Mouse (Mus musculus) heart, embryonic 14.5 days (tissue): Measurements from ENCODE around the gene 1600002K03Rik. TPM values are rescaled to one million over a fixed set of nuclear protein-coding genes. Genes with fewer than 3 reads are reported as not detected.

Experiments
- ATAC-seq: fragments of 200-750 bp; cut with Nextera tagmentation; 2 replicates; pipeline ENCODE4 v1.8.0; 2017; ENCODE audit warnings: low read depth, moderate TSS enrichment; ENCODE audit not compliant: insufficient number of reproducible peaks, insufficient read depth, low FRiP score
- H3K27ac ChIP-seq, 2 experiments: fragments of 200-500 bp in 1 of 2; fragments of 300-500 bp in 1 of 2; sonication (generic) in 1 of 2; replicated peaks in 1 of 2; 2 replicates each; pipeline ENCODE4 v1.5.1; 2012 to 2014; ENCODE audit warnings: low read depth in 2 of 2, low read length in 2 of 2, control low read depth in 1 of 2, mild to moderate bottlenecking in 1 of 2, mixed read lengths in 1 of 2; ENCODE audit not compliant: control insufficient read depth in 1 of 2, insufficient read depth in 1 of 2
- H3K27me3 ChIP-seq: fragments of 300-500 bp; sonication (generic); 2 replicates; pipeline ENCODE4 v1.6.1; 2014; ENCODE audit warnings: mild to moderate bottlenecking, low read length, control low read depth; ENCODE audit not compliant: control insufficient read depth, insufficient read depth
- H3K36me3 ChIP-seq: fragments of 300-500 bp; sonication (generic); 2 replicates; pipeline ENCODE4 v1.6.1; 2014; ENCODE audit warnings: mild to moderate bottlenecking, control low read depth, low read length, mixed read lengths; ENCODE audit not compliant: control insufficient read depth, insufficient read depth
- H3K4me1 ChIP-seq, 2 experiments: fragments of 200-500 bp in 1 of 2; fragments of 300-500 bp in 1 of 2; sonication (generic) in 1 of 2; 2 replicates each; pipeline ENCODE4 v1.6.1; 2012 to 2014; ENCODE audit warnings: low read length in 2 of 2, control low read depth in 1 of 2, mixed read lengths in 1 of 2; ENCODE audit not compliant: control insufficient read depth in 2 of 2, insufficient read depth in 2 of 2
- H3K4me2 ChIP-seq: fragments of 300-500 bp; sonication (generic); 2 replicates; pipeline ENCODE4 v1.6.1; 2014; ENCODE audit warnings: mild to moderate bottlenecking, low read length
- H3K4me3 ChIP-seq, 2 experiments: fragments of 200-500 bp in 1 of 2; fragments of 300-500 bp in 1 of 2; sonication (generic) in 1 of 2; 2 replicates each; pipeline ENCODE4 v1.5.1; 2012 to 2014; ENCODE audit warnings: low read length in 2 of 2, mild to moderate bottlenecking in 2 of 2, control low read depth in 1 of 2, low read depth in 1 of 2, moderate library complexity in 1 of 2; ENCODE audit not compliant: control insufficient read depth in 1 of 2, insufficient read depth in 1 of 2
- H3K9ac ChIP-seq: fragments of 300-500 bp; sonication (generic); 2 replicates; pipeline ENCODE4 v1.6.1; 2014; ENCODE audit warnings: mild to moderate bottlenecking, low read length
- H3K9me3 ChIP-seq: fragments of 300-500 bp; sonication (generic); 2 replicates; pipeline ENCODE4 v1.6.1; 2016; ENCODE audit warnings: low read length, control low read depth; ENCODE audit not compliant: control insufficient read depth
- WGBS: fragments of 180-500 bp; shearing (Covaris S2); extraction: QIAGEN DNeasy Blood & Tissue Kit; methylation state at CpG from one replicate; pipeline ENCODE4 v1.1.7; 2014; 5-methylcytosine and 5-hydroxymethylcytosine counted together
- polyA plus RNA-seq: library from polyadenylated mRNA; unstranded; fragments of >200 nt; fragmentation: Nextera tagmentation; extraction: Ambion mirVana; gene quantifications from 2 replicates; pipeline ENCODE4 v1.2.1, GENCODE M21; 2014

Gene 1600002K03Rik
- polyA plus RNA-seq, 1 experiment from 2014 or later = 11.1 TPM

DNA sequence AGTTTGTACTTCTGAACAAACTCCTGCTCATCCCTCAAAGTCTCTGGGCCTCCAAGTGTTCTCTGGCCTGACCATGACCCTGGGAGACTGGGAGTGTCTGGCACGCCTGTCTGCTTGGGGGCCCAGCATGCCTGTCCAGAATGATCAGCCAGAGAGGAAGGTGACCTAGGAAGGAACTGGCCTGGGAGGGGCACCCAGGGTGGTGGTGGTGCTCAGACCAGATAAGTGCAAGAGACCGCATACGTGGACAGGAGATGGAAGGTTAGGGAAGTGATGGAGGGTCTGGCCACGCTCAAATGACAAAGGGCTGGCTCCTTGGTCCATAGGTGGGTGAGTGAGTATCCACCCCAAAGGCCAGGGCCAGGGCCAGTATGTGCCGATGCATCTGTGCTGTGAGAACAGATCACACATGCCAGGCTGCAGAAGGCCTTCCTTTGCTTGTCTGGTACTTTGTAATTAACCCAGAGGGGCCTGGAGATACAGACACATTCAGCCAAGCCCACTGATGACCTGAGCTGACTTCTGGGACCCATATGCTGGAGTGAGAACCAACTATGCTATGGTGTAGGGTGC is 25.5 kb upstream of the 1600002K03Rik start:
- Histone ChIP-seq H3K4me1 (peaks cover 21 to 48% of the 10 kb centered on the region in 2 experiments), H3K36me3 (peaks cover 64% of the 10 kb centered on the region)

DNA sequence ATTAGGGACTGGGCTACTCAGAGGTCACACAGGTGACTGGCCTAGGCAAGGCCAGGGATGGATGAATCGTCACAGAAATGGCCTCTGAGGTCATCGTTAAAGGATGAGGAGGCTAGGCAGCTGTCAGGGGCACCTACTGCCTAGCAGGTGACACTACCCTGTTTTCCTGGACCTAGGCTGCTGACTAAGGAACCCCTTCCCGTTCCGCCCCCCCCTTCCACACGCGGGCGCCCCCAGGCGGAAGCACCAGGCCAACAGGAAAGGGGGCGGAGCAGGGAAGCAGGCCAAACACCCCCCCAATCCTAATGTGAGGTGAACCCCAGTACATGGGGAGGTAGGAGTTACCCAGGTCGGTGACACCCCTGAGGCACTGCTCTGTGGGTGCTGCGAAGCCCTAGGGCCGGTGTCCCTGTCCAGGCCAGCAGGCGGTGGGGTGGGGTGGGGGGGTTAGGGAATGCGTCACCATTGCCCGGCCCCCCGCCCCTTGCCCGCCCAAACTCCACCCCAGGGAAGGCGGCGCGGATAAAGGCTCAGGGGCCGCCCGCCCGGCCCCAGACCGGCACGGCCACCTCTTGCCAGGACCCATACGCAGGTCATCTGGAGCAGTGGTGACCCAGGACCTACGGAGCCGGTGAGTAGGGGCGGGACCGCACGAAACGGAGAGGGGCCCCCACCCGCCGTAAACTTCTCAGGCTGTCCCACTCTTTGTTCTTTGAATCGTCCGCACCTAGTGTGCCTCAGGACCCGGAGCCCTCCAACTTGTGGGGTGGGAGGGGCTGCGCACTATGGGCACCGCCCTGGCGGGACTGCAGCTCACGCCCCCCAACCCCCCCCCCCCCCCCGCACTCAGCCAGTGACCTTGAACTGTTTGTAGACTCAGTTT is 24.8 kb upstream of the 1600002K03Rik start, which contains the start of gene Midn:
Gene Midn (plus strand): TSS at position 554 of the 883 bp plus-strand sequence.
- H3K27me3 ChIP-seq = no peaks in the 10 kb centered on the region
- peak within 1 kb of the TSS; percentile 83 to 85 for H3K4me3 ChIP-seq
- H3K9ac ChIP-seq = peak within 1 kb of the TSS; percentile 99
- no peaks in the 10 kb centered on the region for H3K9me3 ChIP-seq
- under 1% methylated on average over 33 of the region's 42 CpGs for WGBS
- peak within 1 kb of the TSS; percentile 77 for H3K4me2 ChIP-seq
- H3K36me3 ChIP-seq = peaks cover 71% of the 10 kb centered on the region
- ATAC-seq = peak; percentile 51
- H3K27ac ChIP-seq = peak within 1 kb of the TSS; percentile 99
- peaks cover 26 to 51% of the 10 kb centered on the region in 2 experiments for H3K4me1 ChIP-seq

More for the DNA sequence above, 25.5 kb upstream of the 1600002K03Rik start:
- Histone ChIP-seq H3K9me3 (no peaks in the 10 kb centered on the region), H3K9ac (peak overlapping the region; percentile 99), H3K4me2 (peak overlapping the region; percentile 77), H3K4me3 (peak overlapping the region; percentile 83 to 85; a peak in 2 of 4 replicates), H3K27me3 (no peaks in the 10 kb centered on the region), H3K27ac (peak overlapping the region; percentile 99)
- 35% methylated on average over 5 of the region's 5 CpGs for WGBS
- ATAC-seq = no peak

DNA sequence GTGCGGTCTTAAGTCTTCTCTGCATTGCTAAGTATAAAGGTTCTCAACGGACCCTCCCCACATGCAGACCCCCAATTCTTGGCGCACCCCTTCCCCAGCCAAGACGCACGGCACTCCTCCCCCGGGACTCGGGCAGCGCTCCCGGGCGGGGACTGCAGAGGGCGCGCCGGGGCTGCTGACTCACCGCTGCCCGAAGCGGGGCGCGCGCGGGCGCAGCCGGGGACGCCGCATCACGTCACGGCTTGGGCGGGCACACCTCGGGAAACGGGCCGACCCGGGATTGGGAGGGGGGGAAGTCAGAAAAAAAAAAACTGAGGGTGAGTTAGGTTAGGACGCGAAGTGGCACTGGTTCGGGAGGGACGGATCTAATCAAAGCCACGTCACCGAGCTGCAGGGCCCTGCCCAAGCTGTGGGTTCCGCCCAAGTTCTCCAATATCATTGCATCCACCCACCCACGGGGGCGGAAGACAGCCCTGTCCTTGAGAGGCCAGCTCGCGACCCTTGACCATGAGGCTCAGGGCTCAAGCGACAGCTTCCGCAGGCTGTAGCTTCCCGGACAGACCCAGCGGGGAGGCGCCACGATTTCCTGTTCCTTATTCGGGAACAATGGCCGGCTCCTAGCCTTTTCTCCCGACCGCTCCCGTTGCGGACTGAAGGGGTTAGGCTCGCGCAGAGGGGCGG is 24.0 kb upstream of the 1600002K03Rik start:
- Histone ChIP-seq H3K36me3 (peaks cover 71% of the 10 kb centered on the region), H3K9ac (peak overlapping the region; percentile 99), H3K4me1 (peaks cover 27 to 51% of the 10 kb centered on the region in 2 experiments), H3K9me3 (no peaks in the 10 kb centered on the region), H3K27ac (peak overlapping the region; percentile 99), H3K27me3 (no peaks in the 10 kb centered on the region), H3K4me2 (peak overlapping the region; percentile 77), H3K4me3 (peak overlapping the region; percentile 83 to 85)
- peak; percentile 54 for ATAC-seq
- WGBS = under 1% methylated on average over 57 of the region's 57 CpGs

- Histone ChIP-seq H3K4me1 (peaks cover 30 to 55% of the 10 kb centered on the region in 2 experiments), H3K9me3 (no peaks in the 10 kb centered on the region), H3K4me3 (peak overlapping the region; percentile 83 to 85), H3K36me3 (peaks cover 71% of the 10 kb centered on the region), H3K9ac (peak overlapping the region; percentile 99), H3K27ac (peak overlapping the region; percentile 99), H3K4me2 (peak overlapping the region; percentile 77), H3K27me3 (no peaks in the 10 kb centered on the region)
- WGBS = under 1% methylated on average over 77 of the region's 88 CpGs
- ATAC-seq = peak; percentile 77
These were observed 23.2 kb upstream of the 1600002K03Rik start for GRCm38 (mm10) chr10:80149291-80150225.

- peak overlapping the region; percentile 99 for H3K9ac ChIP-seq
- H3K4me3 ChIP-seq = peak overlapping the region; percentile 74 to 85
- no peaks in the 10 kb centered on the region for H3K27me3 ChIP-seq
- ATAC-seq = no peak
- no peaks in the 10 kb centered on the region for H3K9me3 ChIP-seq
- WGBS = under 1% methylated on average over 42 of the region's 71 CpGs
- H3K27ac ChIP-seq = peak overlapping the region; percentile 98 to 99
- H3K36me3 ChIP-seq = peaks cover 71% of the 10 kb centered on the region
- H3K4me1 ChIP-seq = peaks cover 30 to 56% of the 10 kb centered on the region in 2 experiments
- H3K4me2 ChIP-seq = peak overlapping the region; percentile 77
These were observed 22.2 kb upstream of the 1600002K03Rik start for GRCm38 (mm10) chr10:80150226-80151210.

- Histone ChIP-seq H3K36me3 (peaks cover 71% of the 10 kb centered on the region), H3K9ac (peak overlapping the region; percentile 99), H3K27me3 (no peaks in the 10 kb centered on the region), H3K4me3 (peak overlapping the region; percentile 74 to 85), H3K27ac (peak overlapping the region; percentile 98 to 99), H3K9me3 (no peaks in the 10 kb centered on the region), H3K4me1 (peaks cover 24 to 56% of the 10 kb centered on the region in 2 experiments), H3K4me2 (peak overlapping the region; percentile 77)
- WGBS = 1% methylated on average over 26 of the region's 26 CpGs
- ATAC-seq = no peak
These were observed 21.3 kb upstream of the 1600002K03Rik start for GRCm38 (mm10) chr10:80151211-80152034.
